Mouse (Mus musculus) lung, embryonic 14.5 days (tissue): ENCODE measurements around the gene Inhbe. TPM values are rescaled to one million over a fixed set of nuclear protein-coding genes. Genes with fewer than 3 reads are reported as not detected.

ENCODE experiments used
- ATAC-seq: fragments of 200-750 bp; cut with Nextera tagmentation; 2 replicates; pipeline ENCODE4 v1.8.0; 2017; ENCODE audit warnings: mild to moderate bottlenecking, moderate TSS enrichment, moderate library complexity; ENCODE audit not compliant: insufficient read depth
- DNase-seq: peaks from one replicate; pipeline ENCODE4 v3.0.0-alpha.2; 2015
- H3K27ac ChIP-seq: fragments of 300-500 bp; sonication (generic); 2 replicates; pipeline ENCODE4 v1.5.1; 2014; ENCODE audit warnings: low read depth, mild to moderate bottlenecking, moderate library complexity
- H3K27me3 ChIP-seq: fragments of 300-500 bp; sonication (generic); 2 replicates; pipeline ENCODE4 v1.6.1; 2014; ENCODE audit warnings: low read length, control low read depth; ENCODE audit not compliant: insufficient read depth
- H3K36me3 ChIP-seq: fragments of 300-500 bp; sonication (generic); 2 replicates; pipeline ENCODE4 v1.6.1; 2014; ENCODE audit warnings: control low read depth; ENCODE audit not compliant: insufficient read depth
- H3K4me1 ChIP-seq: fragments of 300-500 bp; sonication (generic); 2 replicates; pipeline ENCODE4 v1.6.1; 2014; ENCODE audit warnings: antibody characterized with exemption, control low read depth; ENCODE audit not compliant: insufficient read depth
- H3K4me2 ChIP-seq: fragments of 300-500 bp; sonication (generic); 2 replicates; pipeline ENCODE4 v1.6.1; 2014; ENCODE audit warnings: mild to moderate bottlenecking
- H3K4me3 ChIP-seq: fragments of 300-500 bp; sonication (generic); 2 replicates; pipeline ENCODE4 v1.5.1; 2014; ENCODE audit warnings: low read depth, low read length
- H3K9ac ChIP-seq: fragments of 300-500 bp; sonication (generic); 2 replicates; pipeline ENCODE4 v1.6.1; 2014
- H3K9me3 ChIP-seq: fragments of 300-500 bp; sonication (generic); 2 replicates; pipeline ENCODE4 v1.6.1; 2016; ENCODE audit warnings: low read depth, low read length, control low read depth
- CTCF ChIP-seq: IDR thresholded peaks from 2 replicates; pipeline ENCODE4 v1.5.1; 2016; ENCODE audit warnings: antibody characterized with exemption, low read depth
- WGBS: fragments of 180-500 bp; shearing (Covaris S2); extraction: QIAGEN DNeasy Blood & Tissue Kit; methylation state at CpG from one replicate; pipeline ENCODE4 v1.1.7; 2014; 5-methylcytosine and 5-hydroxymethylcytosine counted together
- polyA plus RNA-seq: library from polyadenylated mRNA; unstranded; fragments of >200 nt; fragmentation: Nextera tagmentation; extraction: Ambion mirVana; gene quantifications from 2 replicates; pipeline ENCODE4 v1.2.1, GENCODE M21; 2014

Gene Inhbe
- polyA plus RNA-seq, 1 experiment from 2014 or later, result 0.04 TPM

DNA sequence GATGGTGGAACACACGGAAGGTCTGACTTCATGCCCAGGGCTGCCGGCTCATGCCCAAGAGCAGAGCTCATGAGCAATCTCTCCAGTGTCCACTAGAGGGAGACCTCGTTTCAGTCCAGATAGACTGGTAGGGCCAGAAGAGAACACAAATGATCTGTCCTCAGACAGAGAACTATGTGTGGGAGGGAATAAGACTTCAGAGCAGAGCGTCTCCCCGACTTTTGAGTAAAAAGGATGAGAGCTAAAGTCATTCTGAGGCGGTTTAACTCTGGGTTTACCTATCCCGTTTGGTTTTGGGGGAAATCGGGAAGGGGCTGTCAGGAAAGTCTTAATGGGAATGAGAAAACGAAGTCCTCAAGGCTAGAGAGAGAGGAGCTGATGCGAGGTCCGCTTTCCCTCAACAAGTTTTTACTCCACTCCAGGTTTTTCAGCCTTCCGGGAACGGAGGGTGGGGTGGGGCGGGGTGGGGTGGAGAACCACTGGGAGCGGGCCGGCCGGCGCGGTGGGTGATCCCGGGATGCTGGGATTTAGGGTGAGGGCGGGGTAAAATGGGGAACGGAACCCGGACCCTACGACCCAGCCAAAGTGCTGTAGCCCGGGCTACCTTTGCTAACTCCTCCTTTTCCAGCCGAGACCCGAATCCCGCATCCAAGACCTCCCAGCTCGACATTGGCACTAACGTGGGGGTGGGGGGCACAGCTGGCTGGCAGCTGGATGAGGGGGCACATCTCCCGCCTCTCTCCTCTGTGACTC lies 15.1 kb downstream of the Inhbe start:
- peak overlapping the region; percentile 88 for H3K4me2 ChIP-seq
- H3K9ac ChIP-seq, result peak overlapping the region; percentile 66
- peak overlapping the region; percentile 96 for H3K27ac ChIP-seq
- peaks cover 27% of the 10 kb centered on the region for H3K36me3 ChIP-seq
- peak; percentile 95 for TF ChIP-seq CTCF
- WGBS, result under 1% methylated on average over 31 of the region's 31 CpGs
- no peaks in the 10 kb centered on the region for H3K9me3 ChIP-seq
- H3K4me1 ChIP-seq, result no peaks in the 10 kb centered on the region
- H3K27me3 ChIP-seq, result peaks cover 15% of the 10 kb centered on the region; the same call in 1 of the 2 replicates
- peak; percentile 73 for ATAC-seq
- H3K4me3 ChIP-seq, result peak overlapping the region; percentile 57
- peak; percentile 99 for DNase-seq

DNA sequence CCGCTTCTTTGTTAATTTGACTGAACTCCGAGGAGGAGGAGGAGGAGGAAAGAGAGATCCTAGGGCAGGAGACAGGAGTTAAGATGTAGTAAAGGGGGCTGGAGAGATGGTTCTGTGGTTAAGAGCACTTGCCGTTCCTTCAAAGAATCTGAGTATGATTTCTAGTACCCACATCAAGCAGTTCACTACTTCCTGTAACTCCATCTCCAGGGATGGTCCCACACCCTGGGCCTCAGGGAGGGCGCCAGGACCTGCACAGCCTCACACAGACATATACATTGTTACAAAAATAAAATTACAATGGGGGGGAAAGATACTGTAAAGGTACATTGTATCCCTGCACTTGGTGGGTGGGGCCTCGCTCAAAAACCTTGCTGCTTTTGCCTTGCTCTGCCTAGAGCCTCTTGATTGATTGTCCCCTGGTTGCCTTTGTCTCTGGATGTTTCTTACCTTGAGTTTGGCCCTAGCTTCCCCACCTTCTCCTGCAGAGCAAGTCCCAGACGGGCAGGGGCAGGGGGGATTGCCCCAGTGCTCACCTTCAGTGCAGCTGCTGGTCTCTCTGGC lies 16.6 kb downstream of the Inhbe start:
- DNase-seq, result no peak
- WGBS, result 84% methylated on average over 6 of the region's 6 CpGs

DNA sequence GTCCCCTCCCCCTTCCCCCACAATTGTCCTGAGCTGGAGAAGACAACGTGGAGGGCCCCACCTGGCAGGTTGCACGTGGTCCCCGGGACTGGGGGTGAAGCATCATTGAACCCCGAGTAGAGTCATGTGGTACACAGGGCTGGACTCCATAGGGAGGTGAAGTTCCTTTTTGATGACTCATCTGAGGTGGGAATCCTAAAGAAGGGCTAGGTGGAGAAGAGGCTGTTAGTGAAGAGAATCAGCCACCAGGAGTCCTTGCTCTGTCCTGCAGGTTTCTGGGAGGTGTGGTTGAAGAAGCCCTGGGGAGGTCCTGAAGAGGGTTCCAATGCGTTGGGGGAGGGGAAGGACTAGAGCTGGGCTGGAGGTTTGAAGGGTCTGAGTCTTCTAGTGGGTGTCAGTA lies 17.3 kb downstream of the Inhbe start:
- Histone ChIP-seq H3K4me1 (no peaks in the 10 kb centered on the region), H3K4me3 (no peak overlapping the region), H3K36me3 (peaks cover 47% of the 10 kb centered on the region), H3K9me3 (no peaks in the 10 kb centered on the region), H3K9ac (no peak overlapping the region), H3K27ac (no peak overlapping the region), H3K4me2 (no peak overlapping the region), H3K27me3 (peaks cover 15% of the 10 kb centered on the region; the same call in 1 of the 2 replicates)
- DNase-seq (no peak), ATAC-seq (no peak)
- WGBS, result 55% methylated on average over 5 of the region's 5 CpGs
- no peak for TF ChIP-seq CTCF

More for the DNA sequence above, 16.6 kb downstream of the Inhbe start:
- no peak overlapping the region for H3K27ac ChIP-seq
- TF ChIP-seq CTCF, result no peak
- H3K9ac ChIP-seq, result no peak overlapping the region
- peaks cover 15% of the 10 kb centered on the region; the same call in 1 of the 2 replicates for H3K27me3 ChIP-seq
- ATAC-seq, result no peak
- H3K36me3 ChIP-seq, result peaks cover 41% of the 10 kb centered on the region
- no peak overlapping the region for H3K4me2 ChIP-seq
- no peaks in the 10 kb centered on the region for H3K4me1 ChIP-seq
- no peak overlapping the region for H3K4me3 ChIP-seq
- no peaks in the 10 kb centered on the region for H3K9me3 ChIP-seq

DNA sequence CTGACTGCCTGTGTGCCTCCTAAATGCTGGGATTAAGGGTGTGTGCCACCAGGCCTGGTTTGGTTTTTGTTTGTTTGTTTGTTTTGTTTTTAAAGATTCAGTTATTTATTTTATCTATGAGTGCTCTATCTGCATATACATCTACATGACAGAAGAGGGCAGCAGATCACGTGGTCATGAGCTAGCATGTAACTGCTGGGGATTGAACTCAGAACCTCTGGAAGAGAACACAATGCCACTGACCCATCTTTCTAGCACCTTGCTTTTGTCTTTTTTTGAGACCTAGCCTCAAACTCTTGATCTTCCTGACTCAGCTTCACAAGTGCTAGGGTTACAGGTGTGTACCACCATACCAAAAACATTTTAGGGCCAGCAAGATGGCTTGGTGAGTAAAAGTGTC lies 18.9 kb downstream of the Inhbe start:
- no peak overlapping the region for H3K27ac ChIP-seq
- no peak for ATAC-seq
- H3K9me3 ChIP-seq, result no peaks in the 10 kb centered on the region
- TF ChIP-seq CTCF, result no peak
- H3K36me3 ChIP-seq, result peaks cover 63% of the 10 kb centered on the region
- H3K4me2 ChIP-seq, result no peak overlapping the region
- H3K27me3 ChIP-seq, result peaks cover 2% of the 10 kb centered on the region; the same call in 1 of the 2 replicates
- DNase-seq, result no peak
- WGBS, result 55% methylated on average over 1 of the region's 1 CpGs
- no peak overlapping the region for H3K9ac ChIP-seq
- no peaks in the 10 kb centered on the region for H3K4me1 ChIP-seq
- H3K4me3 ChIP-seq, result no peak overlapping the region

DNA sequence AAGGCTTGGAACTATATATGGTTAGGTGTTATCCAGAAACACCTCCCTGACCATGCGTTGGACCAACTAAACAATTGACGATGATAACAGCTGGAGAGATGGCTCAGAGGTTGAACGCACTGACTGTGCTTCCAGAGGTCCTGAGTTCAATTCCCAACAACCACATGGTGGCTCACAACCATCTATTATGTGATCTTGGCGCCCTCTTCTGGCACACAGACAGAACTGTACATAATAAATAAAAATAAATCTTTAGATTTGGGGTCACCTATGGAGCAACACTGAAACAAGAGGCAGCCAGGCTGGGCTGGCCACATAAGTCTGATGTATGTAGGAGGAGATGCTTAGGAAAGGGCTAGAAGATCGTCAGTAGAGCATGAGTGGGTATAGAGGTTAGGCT lies 21.1 kb downstream of the Inhbe start:
- peaks cover 69% of the 10 kb centered on the region for H3K36me3 ChIP-seq
- H3K9me3 ChIP-seq, result no peaks in the 10 kb centered on the region
- H3K4me1 ChIP-seq, result no peaks in the 10 kb centered on the region
- ATAC-seq, result no peak
- no peak overlapping the region for H3K4me3 ChIP-seq
- TF ChIP-seq CTCF, result peak; percentile 45
- DNase-seq, result peak; percentile 45
- H3K27ac ChIP-seq, result no peak overlapping the region
- peaks cover 11% of the 10 kb centered on the region for H3K27me3 ChIP-seq
- no peak overlapping the region for H3K4me2 ChIP-seq
- WGBS, result 66% methylated on average over 5 of the region's 5 CpGs
- H3K9ac ChIP-seq, result no peak overlapping the region

DNA sequence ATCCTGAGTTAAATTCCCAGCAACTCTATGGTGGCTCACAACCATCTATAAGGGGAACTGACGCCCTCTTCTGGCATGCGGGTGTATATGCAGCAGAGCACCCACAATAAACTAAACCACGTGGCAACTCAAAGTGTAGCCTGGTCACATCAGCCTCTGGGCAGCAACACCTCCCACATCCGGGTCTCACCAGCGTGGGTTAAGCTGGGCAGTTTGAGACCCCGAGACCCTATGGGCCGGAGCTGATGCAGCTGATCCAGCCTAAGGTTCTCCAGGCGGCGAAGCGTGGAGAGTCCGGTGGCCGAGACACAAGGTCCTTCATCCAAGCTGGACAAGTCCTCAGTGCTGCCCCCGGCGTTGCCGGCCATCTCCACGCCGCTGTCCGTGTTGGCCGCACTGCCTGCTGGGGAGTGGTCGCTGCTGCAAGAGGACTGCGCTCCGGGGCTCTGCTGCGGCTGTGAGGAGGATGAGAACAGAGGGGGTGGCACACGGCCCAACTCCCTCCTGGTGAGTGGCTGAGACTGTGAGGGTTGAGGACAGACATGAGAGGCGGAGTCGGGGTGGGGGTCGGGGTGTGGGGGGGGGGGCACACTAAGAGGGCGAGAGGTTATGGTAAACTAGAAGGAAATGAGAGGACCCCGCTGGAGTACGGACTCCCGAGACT lies 21.9 kb downstream of the Inhbe start:
- peaks cover 61% of the 10 kb centered on the region for H3K36me3 ChIP-seq
- 47% methylated on average over 31 of the region's 31 CpGs for WGBS
- ATAC-seq (no peak), DNase-seq (peak; percentile 36)
- peaks cover 19% of the 10 kb centered on the region for H3K27me3 ChIP-seq
- no peak overlapping the region for H3K9ac ChIP-seq
- no peak overlapping the region for H3K4me3 ChIP-seq
- peak; percentile 43 for TF ChIP-seq CTCF
- H3K4me2 ChIP-seq, result 0 out of 2 replicates have a peak overlapping the region, but pooled peaks have one; percentile 20
- no peaks in the 10 kb centered on the region for H3K4me1 ChIP-seq
- H3K27ac ChIP-seq, result no peak overlapping the region
- H3K9me3 ChIP-seq, result 0 out of 2 replicates have a peak, but pooled peaks cover 2% of the 10 kb centered on the region

DNA sequence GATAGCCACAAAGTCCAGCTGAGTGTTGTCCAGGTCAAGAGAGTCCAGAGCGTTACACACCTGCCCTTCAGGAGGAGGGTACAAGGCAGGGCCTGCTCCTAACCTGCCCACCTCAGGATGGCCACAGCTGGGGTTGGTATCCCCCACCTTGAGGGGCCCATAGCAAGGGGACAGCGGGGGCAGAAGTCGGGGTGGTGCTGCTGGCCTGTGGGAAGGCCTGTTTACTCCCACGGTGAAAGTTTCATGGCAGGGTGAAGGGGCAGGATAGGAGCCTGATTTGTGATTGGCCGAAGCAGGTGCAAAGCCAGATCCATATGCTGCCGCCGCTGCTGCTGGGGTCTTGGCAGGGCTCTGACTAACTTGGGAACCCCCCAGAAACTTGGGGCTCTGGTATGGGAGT lies 24.0 kb downstream of the Inhbe start:
- H3K9me3 ChIP-seq, result 0 out of 2 replicates have a peak, but pooled peaks cover 5% of the 10 kb centered on the region
- TF ChIP-seq CTCF, result no peak
- H3K4me1 ChIP-seq, result peaks cover 5% of the 10 kb centered on the region; the same call in 1 of the 2 replicates
- no peak overlapping the region for H3K9ac ChIP-seq
- H3K27me3 ChIP-seq, result peaks cover 40% of the 10 kb centered on the region
- no peak for ATAC-seq
- no peak for DNase-seq
- H3K4me3 ChIP-seq, result no peak overlapping the region
- 72% methylated on average over 7 of the region's 7 CpGs for WGBS
- H3K36me3 ChIP-seq, result peaks cover 47% of the 10 kb centered on the region
- no peak overlapping the region for H3K27ac ChIP-seq
- no peak overlapping the region for H3K4me2 ChIP-seq
